Mouse (Mus musculus): ENCODE results near the gene Rrm1. TPM values are rescaled to one million over a fixed set of nuclear protein-coding genes. Genes with fewer than 3 reads are reported as not detected.

Rrm1 gene
- polyA plus RNA-seq, 1 experiment from 2014 or later, result 138 TPM

DNA sequence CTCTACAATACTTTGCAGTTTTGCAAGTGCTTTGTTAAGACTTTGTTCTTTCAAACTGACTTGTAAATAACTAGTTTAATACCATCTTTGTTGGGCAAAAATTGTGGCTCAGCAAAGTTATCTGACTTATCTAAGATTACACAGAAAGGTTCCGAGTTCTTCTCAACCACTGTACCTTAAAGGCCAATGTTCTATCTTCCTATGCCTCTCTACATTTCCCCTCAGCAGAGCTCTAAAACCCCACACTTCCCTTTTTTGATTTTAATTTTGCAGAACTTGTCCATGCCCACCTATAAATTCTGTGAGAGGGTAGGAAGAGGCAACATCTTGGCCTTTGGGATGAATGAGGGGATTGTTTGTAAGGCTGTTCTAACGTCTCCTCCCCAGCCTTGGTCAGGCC, 7.2 kb upstream of the Rrm1 start:
- no peaks in the 10 kb centered on the region for H3K36me3 ChIP-seq
- no peaks in the 10 kb centered on the region for H3K9me3 ChIP-seq
- ATAC-seq (ENCODE audit: insufficient read depth, low FRiP score, low read depth), result no peak
- no peaks in the 10 kb centered on the region for H3K27me3 ChIP-seq (replicated peaks)
- H3K4me1 ChIP-seq, result no peaks in the 10 kb centered on the region
- no peak overlapping the region for H3K9ac ChIP-seq
- no peak overlapping the region for H3K4me2 ChIP-seq
- H3K27ac ChIP-seq, result no peak overlapping the region
- H3K4me3 ChIP-seq (replicated peaks), result no peak overlapping the region
- WGBS, result 61% methylated on average over 2 of the region's 2 CpGs

DNA sequence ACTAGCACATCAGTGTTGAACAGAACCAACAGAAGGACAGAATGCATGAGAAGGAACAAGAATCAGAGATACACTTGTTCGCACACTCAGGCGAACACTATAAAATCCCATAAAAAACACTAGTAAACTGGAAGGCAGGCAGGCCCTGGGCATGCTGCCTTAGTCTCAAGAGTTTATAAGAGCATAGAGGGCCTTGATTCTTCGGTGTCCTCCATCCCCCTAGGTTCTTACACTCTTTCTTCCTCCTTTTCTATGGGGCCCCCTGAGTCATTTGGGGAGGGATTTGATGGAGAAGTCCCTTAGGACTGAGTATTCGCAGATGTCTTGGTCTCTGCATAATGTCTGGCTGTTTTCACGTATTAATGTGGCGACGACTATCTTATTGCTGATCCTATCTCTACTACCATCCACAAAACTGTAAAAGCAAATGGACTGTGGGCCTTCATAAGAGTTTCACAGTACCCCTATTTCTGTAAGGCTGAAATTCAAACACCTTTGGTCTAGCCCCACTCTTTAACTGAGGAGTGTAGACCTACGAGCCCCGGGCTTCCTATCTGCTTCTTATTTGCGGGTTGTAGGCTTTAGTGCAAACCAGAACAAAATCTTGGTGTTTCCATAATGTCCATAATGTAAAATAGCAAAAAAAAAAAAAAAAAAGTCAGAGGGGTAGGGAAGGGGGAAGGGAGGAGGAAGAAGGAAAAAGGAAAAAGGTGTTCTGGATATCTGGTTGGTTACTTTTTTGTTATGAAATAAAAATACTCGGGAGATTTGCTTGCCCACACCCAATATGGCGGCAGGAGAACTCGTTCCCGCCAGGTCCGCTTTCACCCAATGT, 456 bp upstream of the Rrm1 start:
- Histone ChIP-seq H3K9ac (no peak overlapping the region), H3K9me3 (no peaks in the 10 kb centered on the region), H3K4me2 (peak overlapping the region; percentile 32), H3K4me3 (replicated peaks) (peak overlapping the region; percentile 84; the same call in 1 of the 2 replicates), H3K27ac (no peak overlapping the region), H3K36me3 (peaks cover 6% of the 10 kb centered on the region), H3K4me1 (peaks cover 11% of the 10 kb centered on the region; the same call in 1 of the 2 replicates), H3K27me3 (replicated peaks) (no peaks in the 10 kb centered on the region)
- ATAC-seq (ENCODE audit: insufficient read depth, low FRiP score, low read depth), result no peak
- WGBS, result 51% methylated on average over 15 of the region's 15 CpGs

DNA sequence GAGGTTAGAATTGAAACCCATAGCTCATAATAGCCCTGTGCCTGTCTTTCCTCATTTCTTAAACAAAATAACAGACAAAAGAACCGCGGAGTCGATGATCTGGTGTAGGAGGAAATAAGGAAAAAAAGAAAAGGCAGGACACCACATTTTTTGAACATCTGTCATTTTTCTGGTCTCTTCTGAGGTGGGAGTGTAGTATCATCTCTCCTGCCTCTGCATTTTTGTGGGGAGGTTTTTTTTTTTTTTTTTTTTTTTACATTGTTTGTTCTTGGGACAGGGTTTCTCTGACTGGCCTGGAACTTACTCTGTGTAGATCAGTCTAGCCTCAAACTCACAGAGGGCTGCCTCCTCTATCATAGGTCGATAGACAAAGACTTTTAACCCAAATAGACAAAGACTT, 937 bp downstream of the Rrm1 start:
- peaks cover 11% of the 10 kb centered on the region; the same call in 1 of the 2 replicates for H3K4me1 ChIP-seq
- peak overlapping the region; percentile 84 for H3K4me3 ChIP-seq (replicated peaks)
- peak overlapping the region; percentile 91; the same call in 1 of the 2 replicates for H3K27ac ChIP-seq
- peak overlapping the region; percentile 71 for H3K9ac ChIP-seq
- WGBS, result 0% methylated on average over 4 of the region's 4 CpGs
- no peak for ATAC-seq (ENCODE audit: insufficient read depth, low FRiP score, low read depth)
- no peaks in the 10 kb centered on the region for H3K9me3 ChIP-seq
- H3K36me3 ChIP-seq, result peaks cover 13% of the 10 kb centered on the region
- peak overlapping the region; percentile 60 for H3K4me2 ChIP-seq
- no peaks in the 10 kb centered on the region for H3K27me3 ChIP-seq (replicated peaks)

DNA sequence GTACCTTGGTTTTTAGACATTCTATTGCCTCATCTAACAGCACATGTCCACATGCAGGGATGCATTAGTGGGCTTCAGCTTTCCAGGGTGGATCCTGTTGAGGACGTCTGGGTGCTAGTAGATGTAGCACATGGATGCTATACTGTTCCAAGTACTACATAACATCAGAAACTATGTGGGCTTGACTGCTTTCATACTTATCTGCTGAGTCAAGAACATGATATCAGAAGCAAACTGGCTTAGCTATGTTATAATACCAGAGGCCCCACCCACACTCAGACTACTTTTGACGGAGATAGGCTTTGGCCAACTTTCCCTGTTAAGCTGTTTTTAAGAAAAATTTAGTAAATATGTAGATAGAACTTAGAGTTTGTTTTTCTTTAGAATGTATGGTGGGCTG, 2.8 kb downstream of the Rrm1 start:
- H3K36me3 ChIP-seq, result peaks cover 17% of the 10 kb centered on the region
- H3K4me1 ChIP-seq, result peaks cover 11% of the 10 kb centered on the region; the same call in 1 of the 2 replicates
- 65% methylated on average over 2 of the region's 2 CpGs for WGBS
- no peak overlapping the region for H3K9ac ChIP-seq
- no peak overlapping the region for H3K27ac ChIP-seq
- ATAC-seq (ENCODE audit: insufficient read depth, low FRiP score, low read depth), result peak; percentile 53; the same call in 1 of the 2 replicates
- H3K9me3 ChIP-seq, result no peaks in the 10 kb centered on the region
- no peak overlapping the region for H3K4me3 ChIP-seq (replicated peaks)
- H3K27me3 ChIP-seq (replicated peaks), result no peaks in the 10 kb centered on the region
- no peak overlapping the region for H3K4me2 ChIP-seq

DNA sequence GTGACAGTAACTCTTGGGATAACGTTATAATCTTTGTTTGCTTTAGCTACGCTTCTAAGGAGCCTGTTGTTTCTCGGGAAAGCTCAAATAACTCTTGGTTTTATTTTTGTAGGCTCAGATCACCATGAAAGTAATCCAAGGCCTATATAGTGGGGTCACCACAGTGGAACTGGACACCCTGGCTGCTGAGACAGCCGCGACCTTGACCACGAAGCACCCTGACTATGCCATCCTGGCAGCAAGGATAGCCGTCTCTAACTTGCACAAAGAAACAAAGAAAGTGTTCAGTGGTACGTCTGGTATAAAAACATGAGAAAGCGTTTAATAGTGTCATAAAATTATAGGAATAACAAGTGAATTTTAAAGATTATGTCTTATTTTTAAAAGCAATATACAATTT, 4.9 kb downstream of the Rrm1 start:
- Histone ChIP-seq H3K4me2 (no peak overlapping the region), H3K36me3 (peaks cover 20% of the 10 kb centered on the region)
- 90% methylated on average over 9 of the region's 9 CpGs for WGBS

DNA sequence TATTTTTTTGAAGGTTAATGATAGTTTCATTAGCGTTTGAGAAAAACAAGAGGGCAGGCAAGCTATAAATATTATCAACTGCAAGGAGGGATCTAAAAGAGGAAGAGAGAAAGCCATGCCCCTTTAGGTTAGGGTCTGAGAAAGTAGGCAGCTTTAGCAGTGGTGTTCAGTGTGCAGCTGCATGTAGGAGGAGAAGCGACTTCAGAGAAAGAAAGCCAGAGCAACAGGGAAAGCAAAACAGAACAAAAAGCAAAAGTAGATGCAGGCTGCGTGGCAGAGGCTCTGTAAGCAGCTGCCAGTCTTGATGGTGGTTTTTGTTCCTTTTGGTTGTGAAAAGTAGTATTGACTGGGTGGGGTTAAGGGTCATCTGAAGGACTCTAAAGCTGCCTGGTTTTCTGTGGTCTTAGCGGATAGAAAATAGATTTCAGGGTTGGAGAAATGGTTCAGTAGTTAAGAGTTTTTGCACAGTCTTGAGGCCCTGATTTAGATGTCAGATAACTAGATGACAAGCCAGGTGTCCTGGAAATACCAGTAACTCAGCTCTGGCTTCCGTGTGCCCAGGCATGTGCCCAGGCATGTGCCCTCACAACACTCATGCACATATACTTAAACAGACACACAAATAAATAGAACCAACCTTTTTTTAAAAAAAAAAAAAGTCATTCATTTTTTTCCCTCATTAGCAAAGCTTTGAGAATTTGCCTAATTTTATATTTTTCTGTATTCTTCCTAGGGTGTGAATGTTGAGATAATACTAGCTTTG, 17.3 kb downstream of the Rrm1 start:
- ATAC-seq (ENCODE audit: insufficient read depth, low FRiP score, low read depth), result no peak
- H3K9ac ChIP-seq, result no peak overlapping the region
- 89% methylated on average over 5 of the region's 5 CpGs for WGBS
- no peaks in the 10 kb centered on the region for H3K9me3 ChIP-seq
- H3K27ac ChIP-seq, result no peak overlapping the region
- H3K4me3 ChIP-seq (replicated peaks), result no peak overlapping the region
- no peak overlapping the region for H3K4me2 ChIP-seq
- H3K36me3 ChIP-seq, result peaks cover 63% of the 10 kb centered on the region
- no peaks in the 10 kb centered on the region for H3K27me3 ChIP-seq (replicated peaks)
- no peaks in the 10 kb centered on the region for H3K4me1 ChIP-seq

More for the DNA sequence above, 4.9 kb downstream of the Rrm1 start:
- no peak overlapping the region for H3K4me3 ChIP-seq (replicated peaks)
- H3K27me3 ChIP-seq (replicated peaks), result no peaks in the 10 kb centered on the region
- H3K4me1 ChIP-seq, result peaks cover 7% of the 10 kb centered on the region; the same call in 1 of the 2 replicates
- no peak overlapping the region for H3K27ac ChIP-seq
- ATAC-seq (ENCODE audit: insufficient read depth, low FRiP score, low read depth), result no peak
- H3K9ac ChIP-seq, result no peak overlapping the region
- H3K9me3 ChIP-seq, result no peaks in the 10 kb centered on the region

DNA sequence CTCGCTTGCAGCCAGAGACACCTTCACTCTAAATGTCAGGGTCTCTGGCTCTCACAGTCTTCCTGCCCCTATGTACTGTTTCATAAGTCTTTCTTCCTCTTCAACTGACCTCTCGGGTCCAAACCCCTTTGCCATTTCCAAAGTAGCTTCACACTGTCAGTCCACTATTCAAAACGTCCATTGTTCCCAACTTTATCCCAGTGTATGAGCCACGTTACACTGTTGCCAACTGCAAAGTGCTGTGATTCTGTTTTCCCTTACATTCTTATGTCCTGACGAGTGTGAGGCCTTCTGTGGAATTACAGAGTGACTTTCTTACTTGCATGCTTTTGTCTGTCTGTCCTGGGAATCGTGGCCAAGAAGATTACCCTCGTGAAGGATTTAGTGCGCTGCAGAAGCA, 26.1 kb downstream of the Rrm1 start:
- 87% methylated on average over 8 of the region's 8 CpGs for WGBS
- Histone ChIP-seq H3K27me3 (replicated peaks) (no peaks in the 10 kb centered on the region), H3K9me3 (no peaks in the 10 kb centered on the region), H3K36me3 (peaks cover 44% of the 10 kb centered on the region), H3K27ac (no peak overlapping the region), H3K9ac (no peak overlapping the region), H3K4me3 (replicated peaks) (no peak overlapping the region), H3K4me2 (no peak overlapping the region), H3K4me1 (no peaks in the 10 kb centered on the region)
- ATAC-seq (ENCODE audit: insufficient read depth, low FRiP score, low read depth), result no peak

DNA sequence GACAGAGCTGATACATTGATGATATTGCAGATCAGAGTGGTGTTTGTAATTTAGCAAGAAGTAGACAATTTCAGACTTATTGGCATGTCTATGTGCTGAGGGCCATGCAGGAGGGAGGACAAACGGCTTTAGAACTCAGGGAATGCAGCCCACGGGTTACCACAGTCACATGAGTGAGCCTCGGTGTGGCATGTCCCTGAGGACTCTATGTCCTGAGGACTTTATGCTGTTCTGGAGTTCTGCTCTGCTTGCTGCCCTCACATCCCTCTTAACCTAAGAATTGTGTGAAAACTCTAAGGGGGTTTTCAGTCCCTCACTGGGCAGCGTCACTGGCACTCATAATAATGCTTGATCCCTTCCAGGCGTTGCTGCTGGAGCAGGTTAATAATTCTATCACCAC, 31.2 kb downstream of the Rrm1 start:
- H3K27ac ChIP-seq, result no peak overlapping the region
- H3K4me1 ChIP-seq, result no peaks in the 10 kb centered on the region
- no peak overlapping the region for H3K4me2 ChIP-seq
- no peak overlapping the region for H3K4me3 ChIP-seq (replicated peaks)
- H3K9me3 ChIP-seq, result no peaks in the 10 kb centered on the region
- H3K36me3 ChIP-seq, result peaks cover 7% of the 10 kb centered on the region; the same call in 1 of the 2 replicates
- no peak for ATAC-seq (ENCODE audit: insufficient read depth, low FRiP score, low read depth)
- H3K9ac ChIP-seq, result no peak overlapping the region
- H3K27me3 ChIP-seq (replicated peaks), result no peaks in the 10 kb centered on the region
- 57% methylated on average over 5 of the region's 5 CpGs for WGBS

DNA sequence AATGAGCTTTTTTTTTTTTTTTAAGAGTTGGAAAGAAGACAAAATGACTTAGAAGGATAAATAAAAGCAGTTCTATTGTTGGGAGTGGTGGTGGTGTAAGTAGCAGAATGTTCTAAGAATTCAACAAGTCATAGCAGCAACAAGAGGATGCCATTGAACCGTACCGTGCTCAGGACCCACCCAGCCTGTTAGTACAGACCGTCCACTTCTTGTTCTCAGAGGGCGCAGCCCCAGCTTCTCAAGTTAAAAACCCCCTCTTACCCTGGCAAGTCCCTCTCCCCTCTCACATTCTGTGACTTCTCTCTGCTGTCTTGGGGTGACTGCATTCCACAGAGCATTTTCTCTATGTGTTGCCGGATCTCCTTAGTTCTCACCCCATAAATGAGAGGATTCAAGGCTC, 35.1 kb downstream of the Rrm1 start:
- no peaks in the 10 kb centered on the region for H3K9me3 ChIP-seq
- WGBS, result 92% methylated on average over 5 of the region's 5 CpGs
- no peak overlapping the region for H3K4me2 ChIP-seq
- H3K36me3 ChIP-seq, result no peaks in the 10 kb centered on the region
- no peaks in the 10 kb centered on the region for H3K4me1 ChIP-seq
- no peaks in the 10 kb centered on the region for H3K27me3 ChIP-seq (replicated peaks)
- H3K27ac ChIP-seq, result no peak overlapping the region
- no peak overlapping the region for H3K9ac ChIP-seq
- no peak for ATAC-seq (ENCODE audit: insufficient read depth, low FRiP score, low read depth)
- no peak overlapping the region for H3K4me3 ChIP-seq (replicated peaks)

DNA sequence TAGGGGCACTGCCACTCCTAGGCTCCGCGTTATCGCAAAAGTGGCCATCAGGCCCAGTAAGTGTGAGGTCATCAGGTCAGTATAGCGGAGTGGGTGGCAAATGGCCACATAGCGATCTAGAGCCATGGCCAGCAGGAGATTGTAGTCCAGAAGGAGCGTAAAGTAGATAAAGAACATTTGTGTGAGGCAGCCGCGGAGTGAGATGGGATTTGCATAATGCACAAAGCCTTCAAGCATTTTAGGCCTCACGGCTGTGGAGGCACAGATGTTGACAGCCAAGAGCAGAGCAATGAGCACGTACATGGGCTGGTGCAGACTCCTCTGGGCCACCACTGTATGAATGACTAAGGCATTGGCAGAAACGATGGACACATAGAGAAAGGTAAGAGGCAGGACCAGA, 35.9 kb downstream of the Rrm1 start:
- H3K9ac ChIP-seq, result no peak overlapping the region
- H3K9me3 ChIP-seq, result no peaks in the 10 kb centered on the region
- WGBS, result 82% methylated on average over 11 of the region's 11 CpGs
- H3K27me3 ChIP-seq (replicated peaks), result no peaks in the 10 kb centered on the region
- H3K4me1 ChIP-seq, result no peaks in the 10 kb centered on the region
- no peak overlapping the region for H3K4me3 ChIP-seq (replicated peaks)
- H3K36me3 ChIP-seq, result no peaks in the 10 kb centered on the region
- H3K27ac ChIP-seq, result no peak overlapping the region
- ATAC-seq (ENCODE audit: insufficient read depth, low FRiP score, low read depth), result no peak
- no peak overlapping the region for H3K4me2 ChIP-seq

DNA sequence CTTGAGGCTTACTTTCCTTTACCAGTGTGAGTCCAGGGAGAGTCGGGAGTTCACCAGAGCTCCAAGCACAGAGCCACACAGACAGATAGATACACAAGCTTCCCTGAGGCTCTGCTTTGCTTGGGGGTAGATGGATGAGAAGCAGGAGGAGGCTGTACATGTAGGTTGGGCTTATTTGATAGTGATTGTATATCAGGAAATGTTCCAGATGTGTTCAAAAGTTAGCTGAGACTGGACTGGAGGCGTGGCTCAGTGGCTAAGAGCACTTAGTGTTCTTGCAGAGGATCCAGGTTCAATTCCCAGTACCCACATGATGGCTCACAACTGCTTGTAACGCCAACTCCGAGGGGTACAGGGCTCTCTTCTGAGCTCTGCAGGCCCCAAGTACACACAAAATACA, 36.9 kb downstream of the Rrm1 start:
- Histone ChIP-seq H3K9me3 (no peaks in the 10 kb centered on the region), H3K4me3 (replicated peaks) (no peak overlapping the region), H3K4me1 (no peaks in the 10 kb centered on the region), H3K9ac (no peak overlapping the region), H3K27ac (no peak overlapping the region), H3K4me2 (no peak overlapping the region), H3K36me3 (no peaks in the 10 kb centered on the region), H3K27me3 (replicated peaks) (no peaks in the 10 kb centered on the region)
- WGBS, result 80% methylated on average over 4 of the region's 4 CpGs
- no peak for ATAC-seq (ENCODE audit: insufficient read depth, low FRiP score, low read depth)

DNA sequence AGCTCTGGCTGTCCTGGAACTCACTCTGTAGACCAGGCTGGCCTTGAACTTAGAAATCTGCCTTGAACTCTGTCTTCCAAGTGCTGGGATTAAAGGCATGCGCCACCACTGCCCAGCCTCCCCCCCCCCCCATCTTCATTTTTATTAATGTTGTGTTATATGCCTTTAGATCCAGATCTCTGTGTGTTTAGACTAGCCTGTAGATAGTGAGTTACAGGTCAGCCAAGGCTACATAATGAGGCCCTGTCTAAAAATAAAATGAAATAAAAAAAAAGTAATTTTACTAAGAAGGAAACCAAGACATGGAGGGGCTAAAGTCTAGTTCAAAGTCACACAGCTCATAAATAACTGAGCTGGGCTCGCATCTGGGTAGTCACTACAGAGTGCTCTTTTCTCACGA, 37.4 kb downstream of the Rrm1 start:
- Histone ChIP-seq H3K9me3 (no peaks in the 10 kb centered on the region), H3K27ac (no peak overlapping the region), H3K4me2 (no peak overlapping the region), H3K4me3 (replicated peaks) (no peak overlapping the region), H3K9ac (no peak overlapping the region), H3K27me3 (replicated peaks) (no peaks in the 10 kb centered on the region), H3K36me3 (no peaks in the 10 kb centered on the region), H3K4me1 (no peaks in the 10 kb centered on the region)
- no peak for ATAC-seq (ENCODE audit: insufficient read depth, low FRiP score, low read depth)
- 72% methylated on average over 3 of the region's 3 CpGs for WGBS

Measured in stomach, embryonic 15.5 days (tissue).